Mouse (Mus musculus) urinary bladder, adult 2 months (tissue): Measurements from ENCODE around the gene Dhx58. TPM values are rescaled to one million over a fixed set of nuclear protein-coding genes. Genes with fewer than 3 reads are reported as not detected.

Experiments
- DNase-seq: peaks from one replicate; pipeline ENCODE4 v3.0.0; 2022; ENCODE audit warnings: low spot score
- polyA plus RNA-seq: library from polyadenylated mRNA; depleted of rRNA; stranded (reverse); fragments of >200 nt; gene quantifications from 2 replicates; pipeline ENCODE4 v1.2.3, GENCODE M21; 2012

The Dhx58 gene
- polyA plus RNA-seq, 1 experiment = 6.5 TPM

GRCm38 (mm10) chr11:100721776-100722492 lies 17.9 kb upstream of the Dhx58 start:
- DNase-seq = no peak

- no peak for DNase-seq
Measured at GRCm38 (mm10) chr11:100721254-100721653, 17.2 kb upstream of the Dhx58 start.

- DNase-seq = no peak
Measured at GRCm38 (mm10) chr11:100720345-100720744, 16.3 kb upstream of the Dhx58 start.

- DNase-seq = no peak
Measured at GRCm38 (mm10) chr11:100719893-100720292, 15.8 kb upstream of the Dhx58 start.

- no peak for DNase-seq
Measured at GRCm38 (mm10) chr11:100719312-100719711, 15.2 kb upstream of the Dhx58 start.

GRCm38 (mm10) chr11:100718866-100719265 lies 14.8 kb upstream of the Dhx58 start:
- DNase-seq = no peak

GRCm38 (mm10) chr11:100718462-100718861 lies 14.4 kb upstream of the Dhx58 start:
- no peak for DNase-seq

- DNase-seq = no peak
Measured at GRCm38 (mm10) chr11:100716649-100717048, 12.6 kb upstream of the Dhx58 start.

GRCm38 (mm10) chr11:100714948-100715347 lies 10.9 kb upstream of the Dhx58 start:
- no peak for DNase-seq

GRCm38 (mm10) chr11:100714534-100714915 lies 10.5 kb upstream of the Dhx58 start:
- no peak for DNase-seq

GRCm38 (mm10) chr11:100713735-100714533 lies 9.9 kb upstream of the Dhx58 start, which contains the start of gene Hspb9:
TSS of gene Hspb9 (plus strand) at chr11:100713850.
- DNase-seq = no peak

GRCm38 (mm10) chr11:100713174-100713573 lies 9.1 kb upstream of the Dhx58 start:
- no peak for DNase-seq

GRCm38 (mm10) chr11:100711783-100712615 lies 7.9 kb upstream of the Dhx58 start, which contains the start of gene Kat2a:
TSS of gene Kat2a (minus strand) at chr11:100712465.
- DNase-seq = peak; percentile 65

GRCm38 (mm10) chr11:100710977-100711376 lies 6.9 kb upstream of the Dhx58 start:
- DNase-seq = no peak

- no peak for DNase-seq
Measured at GRCm38 (mm10) chr11:100710528-100710927, 6.5 kb upstream of the Dhx58 start.

- DNase-seq = no peak
Measured at GRCm38 (mm10) chr11:100709201-100709810, 5.2 kb upstream of the Dhx58 start.

- no peak for DNase-seq
Measured at GRCm38 (mm10) chr11:100705095-100705747, 1.1 kb upstream of the Dhx58 start.

- no peak for DNase-seq
Measured at GRCm38 (mm10) chr11:100703366-100703765, 705 bp downstream of the Dhx58 start.

GRCm38 (mm10) chr11:100702906-100703305 lies 1.2 kb downstream of the Dhx58 start:
- DNase-seq = no peak

GRCm38 (mm10) chr11:100702081-100702851 lies 1.8 kb downstream of the Dhx58 start:
- no peak for DNase-seq
